In genomic region chr15:98165525-98165924, GRCm38 (mm10) we compare ENCODE assay signal across 8 mouse cellular contexts. TPM values are rescaled to one million over a fixed set of nuclear protein-coding genes. Genes with fewer than 3 reads are reported as not detected.
DNase-seq lines count a peak whose midpoint lies in the region; ATAC-seq and TF ChIP-seq lines count a peak whose summit lies in the region.

Asb8 (minus strand) TSS chr15:98165625.

- no peak for ATAC-seq in forebrain, postnatal 0 days
- no peak for ATAC-seq in hindbrain, embryonic 12.5 days (ENCODE audit: low FRiP score)
- ATAC-seq in liver, embryonic 13.5 days (ENCODE audit: low read depth): no peak

- no peak for TF ChIP-seq RAD21 in MEL (IDR thresholded peaks at IDR 0.05; ENCODE audit: low read depth, low read length)

- DNase-seq in adrenal gland, adult 18-20 months (ENCODE audit: low spot score in 2 of 2): no peak
- no peak for DNase-seq in adrenal gland, adult (ENCODE audit: inconsistent age in 2 of 2, low spot score in 1 of 2)
- no peak for DNase-seq in MEL (ENCODE audit: low read depth, low spot score)
- no peak for DNase-seq in forebrain, postnatal 0 days
- no peak for DNase-seq in liver, embryonic 13.5 days
- no peak for DNase-seq in natural killer cell, adult 2 months (ENCODE audit: low spot score in 2 of 2)
- DNase-seq in retina, embryonic 14.5 days (ENCODE audit: low spot score): no peak

- H3K4me3 ChIP-seq in MEL (ENCODE audit: control insufficient read depth in 1 of 2, insufficient read depth in 1 of 2, low read depth in 2 of 2, low read length in 2 of 2): no peak within 1 kb of the TSS
- H3K4me3 ChIP-seq in forebrain, postnatal 0 days (ENCODE audit: low read depth, low read length): no peak within 1 kb of the TSS
- H3K4me3 ChIP-seq in hindbrain, embryonic 12.5 days: no peak within 1 kb of the TSS
- H3K4me3 ChIP-seq in liver, embryonic 13.5 days (replicated peaks): no peak within 1 kb of the TSS

- H3K27me3 ChIP-seq in MEL (ENCODE audit: control insufficient read depth in 1 of 2, insufficient read depth in 2 of 2, low read length in 2 of 2): peaks cover 23 to 39% of the 10 kb centered on the region in 2 experiments
- H3K27me3 ChIP-seq in forebrain, postnatal 0 days (ENCODE audit: insufficient read depth, low read length): no peaks in the 10 kb centered on the region; the same call in 1 of the 2 replicates
- peaks cover 36% of the 10 kb centered on the region for H3K27me3 ChIP-seq in hindbrain, embryonic 12.5 days
- peaks cover 73% of the 10 kb centered on the region for H3K27me3 ChIP-seq in liver, embryonic 13.5 days

- no peak within 1 kb of the TSS for H3K9ac ChIP-seq in MEL (ENCODE audit: control insufficient read depth, low read depth, low read length, poor library complexity, severe bottlenecking)
- no peak within 1 kb of the TSS for H3K9ac ChIP-seq in forebrain, postnatal 0 days
- no peak within 1 kb of the TSS for H3K9ac ChIP-seq in hindbrain, embryonic 12.5 days
- H3K9ac ChIP-seq in liver, embryonic 13.5 days: no peak within 1 kb of the TSS

- no peak for TF ChIP-seq CTCF in MEL (IDR thresholded peaks at IDR 0.05 in 2 of 3, conservative IDR thresholded peaks at IDR 0.05 in 1 of 3; ENCODE audit: control insufficient read depth in 1 of 3, insufficient read depth in 1 of 3, low read depth in 2 of 3, low read length in 3 of 3, poor library complexity in 1 of 3, severe bottlenecking in 1 of 3)
- no peak for TF ChIP-seq CTCF in forebrain, postnatal 0 days (IDR thresholded peaks at IDR 0.05; ENCODE audit: low read depth)

- no peaks in the 10 kb centered on the region for H3K79me2 ChIP-seq in MEL (ENCODE audit: control insufficient read depth, insufficient read depth, low read length, poor library complexity)

- H3K9me3 ChIP-seq in MEL (replicated peaks; ENCODE audit: insufficient read depth, low read length): no peaks in the 10 kb centered on the region
- no peaks in the 10 kb centered on the region for H3K9me3 ChIP-seq in forebrain, postnatal 0 days (ENCODE audit: low read length)
- H3K9me3 ChIP-seq in hindbrain, embryonic 12.5 days (replicated peaks): no peaks in the 10 kb centered on the region
- no peaks in the 10 kb centered on the region for H3K9me3 ChIP-seq in liver, embryonic 13.5 days (replicated peaks)

- 78% methylated on average over 5 of the region's 5 CpGs for WGBS in forebrain, postnatal 0 days
- WGBS in hindbrain, embryonic 12.5 days: 84% methylated on average over 5 of the region's 5 CpGs
- WGBS in liver, embryonic 13.5 days (ENCODE audit: insufficient replicate concordance): 70% methylated on average over 5 of the region's 5 CpGs

- no peaks in the 10 kb centered on the region for H3K36me3 ChIP-seq in MEL (ENCODE audit: control insufficient read depth in 1 of 2, insufficient read depth in 2 of 2, low read length in 2 of 2)
- no peaks in the 10 kb centered on the region for H3K36me3 ChIP-seq in forebrain, postnatal 0 days (ENCODE audit: insufficient read depth)
- H3K36me3 ChIP-seq in hindbrain, embryonic 12.5 days: no peaks in the 10 kb centered on the region
- no peaks in the 10 kb centered on the region for H3K36me3 ChIP-seq in liver, embryonic 13.5 days

- H3K4me2 ChIP-seq in forebrain, postnatal 0 days (ENCODE audit: low read depth): no peak within 1 kb of the TSS
- no peak within 1 kb of the TSS; the same call in 1 of the 2 replicates for H3K4me2 ChIP-seq in hindbrain, embryonic 12.5 days (replicated peaks)
- H3K4me2 ChIP-seq in liver, embryonic 13.5 days: no peak within 1 kb of the TSS

- no peak within 1 kb of the TSS for H3K27ac ChIP-seq in MEL (ENCODE audit: control insufficient read depth, low read depth, low read length)
- H3K27ac ChIP-seq in forebrain, postnatal 0 days (ENCODE audit: low read depth, low read length): no peak within 1 kb of the TSS
- peak within 1 kb of the TSS; percentile 94; the same call in 1 of the 2 replicates for H3K27ac ChIP-seq in hindbrain, embryonic 12.5 days
- no peak within 1 kb of the TSS for H3K27ac ChIP-seq in liver, embryonic 13.5 days

- TF ChIP-seq EP300 in MEL (IDR thresholded peaks at IDR 0.05; ENCODE audit: low read depth in 1 of 2, low read length in 2 of 2): no peak

- H3K4me1 ChIP-seq in MEL (ENCODE audit: control insufficient read depth in 1 of 2, insufficient read depth in 2 of 2, low read length in 2 of 2): no peaks in the 10 kb centered on the region
- H3K4me1 ChIP-seq in forebrain, postnatal 0 days (ENCODE audit: insufficient read depth): peaks cover 11% of the 10 kb centered on the region; the same call in 1 of the 2 replicates
- H3K4me1 ChIP-seq in hindbrain, embryonic 12.5 days: peaks cover 37% of the 10 kb centered on the region
- H3K4me1 ChIP-seq in liver, embryonic 13.5 days (replicated peaks): peaks cover 9% of the 10 kb centered on the region

- no peak for TF ChIP-seq POLR2A in MEL (IDR thresholded peaks at IDR 0.05; ENCODE audit: control insufficient read depth in 1 of 2, insufficient read depth in 1 of 2, low read depth in 1 of 2, low read length in 2 of 2, poor library complexity in 1 of 2)

TF ChIP-seq in MEL, 35 proteins besides CTCF, POLR2A, EP300 and RAD21:
- TF ChIP-seq E2F4 (IDR thresholded peaks at IDR 0.05; ENCODE audit: borderline replicate concordance, low read depth, low read length) (no peak), BHLHE40 (IDR thresholded peaks at IDR 0.05; ENCODE audit: borderline replicate concordance, low read depth, low read length) (no peak), USF1 (IDR thresholded peaks at IDR 0.05; ENCODE audit: low read depth, low read length) (no peak), UBTF (IDR thresholded peaks at IDR 0.05; ENCODE audit: borderline replicate concordance, insufficient read depth, low read depth, low read length) (no peak), GATA1 (IDR thresholded peaks at IDR 0.05; ENCODE audit: low read depth, low read length) (no peak), KAT2A (conservative IDR thresholded peaks at IDR 0.05; ENCODE audit: low read depth, low read length) (no peak)

RNA-seq across cellular contexts. Expression of gene Asb8, which starts in this region (rescaled TPM):
- 10 to 100 TPM; 38.1 to 41.2 TPM for total RNA-seq in adrenal gland, adult 18-20 months (2021)
- 28.7 and 33.1 TPM in 2 replicates for total RNA-seq in MEL (2012; rRNA removed)
- polyA plus RNA-seq in MEL (2012; ENCODE audit: insufficient read depth in 1 of 2, insufficient read length in 2 of 2, low read depth in 1 of 2, low replicate concordance in 2 of 2, missing spikeins in 1 of 2): 10 to 100 TPM in 1 of 2 experiments, not detected in 1; 38.2 TPM
- total RNA-seq in forebrain, postnatal 0 days (2014; rRNA removed): 46.3 and 56.9 TPM in 2 replicates
- polyA plus RNA-seq in forebrain, postnatal 0 days (2015; fragmentation: Nextera tagmentation; extraction: Ambion mirVana): 36.5 and 46.8 TPM in 2 replicates
- 45.1 and 49.3 TPM in 2 replicates for polyA plus RNA-seq in hindbrain, embryonic 12.5 days (2016; fragmentation: Nextera tagmentation; extraction: Ambion mirVana)
- 23.7 and 25.4 TPM in 2 replicates for polyA plus RNA-seq in liver, embryonic 13.5 days (2015; fragmentation: Nextera tagmentation; extraction: Ambion mirVana)
